Mouse (Mus musculus) spleen, adult 2 months (tissue): Measurements from ENCODE around the gene 4933434E20Rik.

ENCODE experiments used
- CTCF ChIP-seq: fragments of 200-500 bp; IDR thresholded peaks from 2 replicates; pipeline ENCODE4 v1.5.1; 2011; ENCODE audit warnings: mild to moderate bottlenecking, inconsistent platforms; ENCODE audit not compliant: insufficient read depth, insufficient read length, insufficient replicate concordance; ENCODE audit errors: extremely low read depth
- POLR2A ChIP-seq: fragments of 200-500 bp; IDR thresholded peaks from 2 replicates; pipeline ENCODE4 v1.6.1; 2011; ENCODE audit warnings: low read depth, low read length, inconsistent platforms

DNA sequence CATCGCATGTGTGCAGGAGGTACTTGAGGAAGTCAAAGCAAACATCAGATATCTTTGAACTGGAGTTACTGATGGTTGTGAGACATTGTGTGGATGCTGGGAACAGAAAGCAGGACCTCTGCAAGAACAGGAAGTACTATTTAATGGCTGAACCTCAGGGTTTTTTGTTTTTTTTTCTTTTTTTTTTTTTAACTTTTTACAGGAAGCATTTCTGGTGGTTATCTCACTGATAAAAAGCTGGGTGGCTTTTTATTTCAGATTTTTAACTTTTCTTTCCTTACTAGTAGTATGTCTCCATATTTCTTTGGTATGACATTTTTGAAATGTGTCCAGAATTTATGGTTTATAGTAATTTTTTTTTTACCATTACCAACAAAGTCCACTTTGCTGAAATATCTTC, 15.2 kb upstream of the 4933434E20Rik start:
- TF ChIP-seq POLR2A, result no peak
- no peak for TF ChIP-seq CTCF
